Mouse (Mus musculus): ENCODE data around the gene Hnrnpab. TPM values are rescaled to one million over a fixed set of nuclear protein-coding genes. Genes with fewer than 3 reads are reported as not detected.

Gene Hnrnpab
- polyA plus RNA-seq, 1 experiment from 2014 or later = 399 TPM

DNA sequence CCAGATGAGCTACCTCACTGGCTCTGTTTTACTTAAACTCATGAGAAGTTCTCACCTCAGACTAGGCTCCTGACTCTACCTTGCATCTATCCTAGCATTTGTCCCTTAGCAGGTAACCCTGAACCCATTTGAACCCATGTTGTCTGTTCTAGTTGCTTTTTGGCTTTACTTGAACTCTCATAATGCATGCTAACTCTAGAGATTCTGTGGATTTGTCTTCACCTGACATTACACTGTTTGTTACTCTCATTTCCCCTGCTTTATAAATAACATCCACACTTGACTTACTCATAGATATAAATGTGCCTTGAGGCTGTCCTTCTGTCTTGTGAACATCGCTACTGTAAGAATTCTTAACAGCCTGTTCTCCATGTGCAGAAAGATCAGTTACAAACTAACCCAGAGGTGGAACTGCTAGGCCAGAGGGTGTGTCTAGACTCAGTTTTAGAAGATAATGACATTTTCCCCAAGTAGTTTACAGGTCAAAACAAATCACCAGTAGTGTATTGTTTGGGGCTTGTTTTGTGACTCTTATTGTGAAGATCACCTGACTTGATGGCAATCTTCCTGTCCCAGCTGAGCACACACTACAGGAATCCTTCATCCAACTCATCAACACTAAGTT, 11.1 kb downstream of the Hnrnpab start:
- Histone ChIP-seq H3K4me1 (replicated peaks; ENCODE audit: control insufficient read depth, insufficient read depth, low read length) (no peaks in the 10 kb centered on the region), H3K9me3 (ENCODE audit: control insufficient read depth, low read length) (no peaks in the 10 kb centered on the region), H3K36me3 (replicated peaks; ENCODE audit: control insufficient read depth, insufficient read depth) (peaks cover 100% of the 10 kb centered on the region), H3K4me2 (replicated peaks) (no peak overlapping the region), H3K27me3 (ENCODE audit: control insufficient read depth, insufficient read depth, low read length) (no peaks in the 10 kb centered on the region), H3K9ac (no peak overlapping the region), H3K27ac (no peak overlapping the region), H3K4me3 (replicated peaks; ENCODE audit: low read length) (no peak overlapping the region)
- DNase-seq (ENCODE audit: low spot score) = no peak
- WGBS = 86% methylated on average over 1 of the region's 1 CpGs
- no peak for ATAC-seq (ENCODE audit: low FRiP score)

DNA sequence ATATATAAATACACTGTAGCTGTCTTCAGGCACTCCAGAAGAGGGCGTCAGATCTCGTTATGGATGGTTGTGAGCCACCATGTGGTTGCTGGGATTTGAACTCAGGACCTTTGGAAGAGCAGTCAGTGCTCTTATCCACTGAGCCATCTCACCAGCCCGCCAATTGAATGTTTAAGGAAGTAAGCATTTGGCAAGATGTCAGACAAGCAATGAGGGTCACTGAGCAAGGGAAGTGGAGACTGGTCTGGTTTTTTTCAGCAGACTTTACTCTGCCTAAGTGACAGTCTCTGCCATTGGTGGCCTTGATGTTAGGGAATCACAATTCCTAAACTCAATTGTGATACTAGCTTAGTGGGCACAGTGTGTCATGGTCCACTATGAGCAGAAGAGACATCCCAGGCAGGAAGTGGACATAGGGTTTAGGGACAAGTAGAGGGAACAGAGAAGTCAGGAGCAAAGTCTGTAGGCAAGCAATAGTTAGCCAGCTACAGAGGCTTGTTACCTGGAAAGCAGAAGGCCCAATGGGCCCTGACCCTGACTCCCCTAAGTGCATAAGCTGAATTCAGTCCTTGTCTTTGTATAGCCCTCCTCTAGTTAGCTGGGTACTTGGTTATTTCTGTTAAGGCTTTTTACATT, 11.8 kb downstream of the Hnrnpab start:
- H3K4me1 ChIP-seq (replicated peaks; ENCODE audit: control insufficient read depth, insufficient read depth, low read length) = no peaks in the 10 kb centered on the region
- no peak overlapping the region for H3K27ac ChIP-seq
- H3K36me3 ChIP-seq (replicated peaks; ENCODE audit: control insufficient read depth, insufficient read depth) = peaks cover 99% of the 10 kb centered on the region
- H3K9me3 ChIP-seq (ENCODE audit: control insufficient read depth, low read length) = no peaks in the 10 kb centered on the region
- H3K4me3 ChIP-seq (replicated peaks; ENCODE audit: low read length) = no peak overlapping the region
- H3K4me2 ChIP-seq (replicated peaks) = no peak overlapping the region
- DNase-seq (ENCODE audit: low spot score) = no peak
- no peak for ATAC-seq (ENCODE audit: low FRiP score)
- H3K9ac ChIP-seq = no peak overlapping the region
- H3K27me3 ChIP-seq (ENCODE audit: control insufficient read depth, insufficient read depth, low read length) = no peaks in the 10 kb centered on the region
- WGBS = 81% methylated on average over 3 of the region's 3 CpGs

DNA sequence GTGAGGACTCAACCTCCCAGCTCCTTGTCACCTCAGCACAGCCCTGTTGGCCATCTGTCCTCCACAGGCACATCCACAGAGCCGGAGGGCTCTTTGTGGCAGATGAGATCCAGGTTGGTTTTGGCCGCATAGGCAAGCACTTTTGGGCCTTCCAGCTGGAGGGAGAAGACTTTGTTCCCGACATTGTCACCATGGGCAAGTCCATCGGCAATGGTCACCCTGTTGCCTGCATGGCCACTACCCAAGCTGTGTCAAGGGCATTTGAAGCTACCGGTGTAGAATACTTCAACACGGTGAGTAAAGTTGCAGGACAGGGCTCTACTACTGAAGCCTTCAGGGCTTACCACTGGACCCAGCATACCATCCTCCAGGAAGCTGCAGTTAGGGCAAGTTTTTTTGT, 12.8 kb downstream of the Hnrnpab start:
- H3K36me3 ChIP-seq (replicated peaks; ENCODE audit: control insufficient read depth, insufficient read depth) = peaks cover 99% of the 10 kb centered on the region
- DNase-seq (ENCODE audit: low spot score) (no peak), ATAC-seq (ENCODE audit: low FRiP score) (no peak)
- H3K4me2 ChIP-seq (replicated peaks) = no peak overlapping the region
- H3K9me3 ChIP-seq (ENCODE audit: control insufficient read depth, low read length) = no peaks in the 10 kb centered on the region
- WGBS = 93% methylated on average over 6 of the region's 6 CpGs
- H3K4me1 ChIP-seq (replicated peaks; ENCODE audit: control insufficient read depth, insufficient read depth, low read length) = no peaks in the 10 kb centered on the region
- no peaks in the 10 kb centered on the region for H3K27me3 ChIP-seq (ENCODE audit: control insufficient read depth, insufficient read depth, low read length)
- H3K9ac ChIP-seq = no peak overlapping the region
- no peak overlapping the region for H3K4me3 ChIP-seq (replicated peaks; ENCODE audit: low read length)
- no peak overlapping the region for H3K27ac ChIP-seq

DNA sequence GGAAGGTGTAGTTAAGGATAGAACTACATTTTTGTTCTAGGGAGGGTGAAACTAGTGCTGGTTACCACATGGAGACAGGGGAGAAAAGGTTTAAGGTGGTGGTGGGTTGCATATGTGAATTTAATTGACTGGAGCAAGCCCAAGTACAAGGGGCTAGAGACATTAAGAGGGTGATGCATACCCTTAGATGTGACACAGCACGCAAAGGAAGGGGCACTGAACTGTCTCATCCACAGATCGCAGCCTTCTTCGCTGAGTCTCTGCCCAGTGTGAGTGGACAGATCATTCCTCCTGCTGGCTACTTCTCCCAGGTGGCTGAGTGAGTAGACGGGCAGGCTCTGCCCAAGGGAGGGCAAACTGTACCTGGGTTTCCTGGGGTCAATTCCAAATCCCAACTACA, 13.3 kb downstream of the Hnrnpab start:
- Histone ChIP-seq H3K4me2 (replicated peaks) (no peak overlapping the region), H3K4me3 (replicated peaks; ENCODE audit: low read length) (no peak overlapping the region), H3K27me3 (ENCODE audit: control insufficient read depth, insufficient read depth, low read length) (no peaks in the 10 kb centered on the region), H3K36me3 (replicated peaks; ENCODE audit: control insufficient read depth, insufficient read depth) (peaks cover 99% of the 10 kb centered on the region), H3K4me1 (replicated peaks; ENCODE audit: control insufficient read depth, insufficient read depth, low read length) (no peaks in the 10 kb centered on the region), H3K27ac (no peak overlapping the region), H3K9ac (no peak overlapping the region), H3K9me3 (ENCODE audit: control insufficient read depth, low read length) (no peaks in the 10 kb centered on the region)
- DNase-seq (ENCODE audit: low spot score) = no peak
- ATAC-seq (ENCODE audit: low FRiP score) = no peak
- WGBS = 94% methylated on average over 4 of the region's 4 CpGs

DNA sequence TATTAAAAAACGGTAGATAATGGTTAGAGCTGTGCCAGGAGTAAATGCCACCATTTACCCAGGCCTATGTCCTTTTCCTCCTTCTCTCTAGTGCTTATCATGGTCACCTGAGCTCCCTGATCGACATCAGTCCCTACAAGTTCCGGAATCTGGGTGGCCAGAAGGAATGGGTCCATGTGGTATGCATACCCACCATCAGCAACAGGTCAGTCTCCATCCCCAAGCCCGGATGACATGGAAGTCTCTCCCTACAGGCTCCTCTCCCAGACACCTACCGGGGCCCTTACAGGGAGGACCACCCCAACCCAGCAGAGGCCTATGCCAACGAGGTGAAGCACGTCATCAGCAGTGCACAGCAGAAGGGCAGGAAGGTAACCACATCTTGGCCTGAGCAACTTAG, 14.7 kb downstream of the Hnrnpab start:
- Histone ChIP-seq H3K4me2 (replicated peaks) (no peak overlapping the region), H3K4me1 (replicated peaks; ENCODE audit: control insufficient read depth, insufficient read depth, low read length) (no peaks in the 10 kb centered on the region), H3K27ac (no peak overlapping the region), H3K9ac (no peak overlapping the region), H3K36me3 (replicated peaks; ENCODE audit: control insufficient read depth, insufficient read depth) (peaks cover 99% of the 10 kb centered on the region), H3K9me3 (ENCODE audit: control insufficient read depth, low read length) (no peaks in the 10 kb centered on the region), H3K27me3 (ENCODE audit: control insufficient read depth, insufficient read depth, low read length) (no peaks in the 10 kb centered on the region), H3K4me3 (replicated peaks; ENCODE audit: low read length) (no peak overlapping the region)
- DNase-seq (ENCODE audit: low spot score) (no peak), ATAC-seq (ENCODE audit: low FRiP score) (no peak)
- 95% methylated on average over 7 of the region's 7 CpGs for WGBS

DNA sequence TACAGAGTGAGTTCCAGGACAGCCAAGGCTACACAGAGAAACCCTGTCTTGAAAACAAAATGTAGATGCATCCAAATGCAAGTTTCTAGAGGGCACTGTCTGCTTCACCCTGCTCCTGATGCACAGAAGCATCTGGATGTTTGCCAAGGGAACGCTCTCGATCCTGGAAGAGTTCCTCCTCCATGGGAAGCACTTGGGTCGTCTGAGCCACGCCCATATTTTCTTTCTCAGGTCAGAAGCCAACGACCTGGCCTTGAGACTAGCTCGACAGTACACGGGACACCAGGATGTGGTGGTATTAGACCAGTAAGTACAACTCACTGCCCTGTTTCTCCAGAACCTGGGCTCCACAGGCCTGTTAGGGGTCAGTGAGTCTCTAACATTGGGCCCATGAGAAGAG, 15.5 kb downstream of the Hnrnpab start:
- no peaks in the 10 kb centered on the region for H3K27me3 ChIP-seq (ENCODE audit: control insufficient read depth, insufficient read depth, low read length)
- ATAC-seq (ENCODE audit: low FRiP score) (no peak), DNase-seq (ENCODE audit: low spot score) (no peak)
- no peak overlapping the region for H3K4me3 ChIP-seq (replicated peaks; ENCODE audit: low read length)
- H3K4me2 ChIP-seq (replicated peaks) = no peak overlapping the region
- no peaks in the 10 kb centered on the region for H3K9me3 ChIP-seq (ENCODE audit: control insufficient read depth, low read length)
- H3K27ac ChIP-seq = no peak overlapping the region
- no peaks in the 10 kb centered on the region for H3K4me1 ChIP-seq (replicated peaks; ENCODE audit: control insufficient read depth, insufficient read depth, low read length)
- no peak overlapping the region for H3K9ac ChIP-seq
- peaks cover 99% of the 10 kb centered on the region for H3K36me3 ChIP-seq (replicated peaks; ENCODE audit: control insufficient read depth, insufficient read depth)
- 74% methylated on average over 7 of the region's 7 CpGs for WGBS

DNA sequence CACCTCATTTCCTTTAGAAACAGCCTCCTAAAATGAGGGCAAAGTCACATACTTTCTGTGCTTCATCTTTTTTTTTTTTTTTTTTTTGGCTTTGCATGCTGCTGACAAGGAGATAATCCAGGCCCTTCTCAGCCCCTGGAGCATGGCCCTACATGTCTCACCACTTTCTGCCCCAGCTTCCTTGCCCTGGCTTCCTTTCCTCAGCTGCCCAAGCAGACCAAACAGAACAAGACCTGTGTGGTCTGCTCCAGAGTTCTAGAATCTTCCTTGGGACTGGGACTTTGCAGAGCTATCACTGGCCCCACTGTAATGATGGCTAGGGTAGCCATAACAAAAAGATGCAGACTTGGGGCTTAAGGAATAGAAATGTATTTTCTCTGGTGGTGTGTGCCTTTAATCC, 16.6 kb downstream of the Hnrnpab start:
- no peak overlapping the region for H3K4me2 ChIP-seq (replicated peaks)
- H3K4me1 ChIP-seq (replicated peaks; ENCODE audit: control insufficient read depth, insufficient read depth, low read length) = no peaks in the 10 kb centered on the region
- peaks cover 87% of the 10 kb centered on the region for H3K36me3 ChIP-seq (replicated peaks; ENCODE audit: control insufficient read depth, insufficient read depth)
- H3K9me3 ChIP-seq (ENCODE audit: control insufficient read depth, low read length) = no peaks in the 10 kb centered on the region
- H3K27me3 ChIP-seq (ENCODE audit: control insufficient read depth, insufficient read depth, low read length) = no peaks in the 10 kb centered on the region
- no peak overlapping the region for H3K9ac ChIP-seq
- no peak for ATAC-seq (ENCODE audit: low FRiP score)
- no peak overlapping the region for H3K27ac ChIP-seq
- H3K4me3 ChIP-seq (replicated peaks; ENCODE audit: low read length) = no peak overlapping the region
- no peak for DNase-seq (ENCODE audit: low spot score)

DNA sequence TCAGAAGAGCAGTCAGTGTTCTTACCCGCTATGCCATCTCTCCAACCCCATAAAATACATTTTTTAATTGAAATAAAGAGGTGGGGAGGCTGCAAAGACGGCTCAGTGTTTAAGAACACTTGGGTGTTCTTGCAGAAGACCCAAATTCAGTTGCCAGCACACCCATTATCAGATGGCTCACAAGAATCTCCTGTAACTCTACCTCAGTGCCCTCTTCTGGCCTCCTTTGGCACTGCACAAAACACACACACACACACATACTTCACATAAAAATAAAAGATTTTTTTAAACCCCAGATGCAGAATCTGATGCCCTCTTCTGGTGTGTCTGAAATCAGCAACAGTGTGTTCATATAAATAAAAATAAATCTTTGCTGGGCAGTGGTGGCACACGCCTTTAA, 17.8 kb downstream of the Hnrnpab start:
- no peak overlapping the region for H3K4me2 ChIP-seq (replicated peaks)
- no peaks in the 10 kb centered on the region for H3K27me3 ChIP-seq (ENCODE audit: control insufficient read depth, insufficient read depth, low read length)
- H3K9ac ChIP-seq = no peak overlapping the region
- 99% methylated on average over 3 of the region's 3 CpGs for WGBS
- H3K4me3 ChIP-seq (replicated peaks; ENCODE audit: low read length) = no peak overlapping the region
- H3K4me1 ChIP-seq (replicated peaks; ENCODE audit: control insufficient read depth, insufficient read depth, low read length) = peaks cover 3% of the 10 kb centered on the region
- H3K27ac ChIP-seq = no peak overlapping the region
- DNase-seq (ENCODE audit: low spot score) = no peak
- ATAC-seq (ENCODE audit: low FRiP score) = no peak
- peaks cover 75% of the 10 kb centered on the region for H3K36me3 ChIP-seq (replicated peaks; ENCODE audit: control insufficient read depth, insufficient read depth)
- no peaks in the 10 kb centered on the region for H3K9me3 ChIP-seq (ENCODE audit: control insufficient read depth, low read length)

DNA sequence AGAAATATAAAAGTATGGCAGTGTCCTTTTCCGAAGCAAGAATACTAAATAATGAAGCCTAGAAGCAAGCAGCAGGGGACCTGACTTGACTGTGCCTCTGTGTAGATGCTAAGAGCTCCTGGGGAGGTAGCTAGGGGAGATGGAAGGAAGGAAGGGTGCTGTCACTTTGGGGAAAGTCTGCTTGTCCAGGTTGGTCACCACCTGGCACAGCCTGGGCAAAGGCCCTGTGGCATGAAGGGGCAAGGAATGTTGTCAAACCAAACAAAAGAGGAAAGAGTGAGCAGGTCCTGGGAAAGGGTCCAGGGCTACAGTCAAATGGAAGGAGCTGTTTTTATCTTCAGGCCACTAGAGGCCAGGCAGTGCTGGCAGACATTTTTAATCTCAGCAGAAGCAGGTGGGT, 19.6 kb downstream of the Hnrnpab start:
- peaks cover 8% of the 10 kb centered on the region for H3K4me1 ChIP-seq (replicated peaks; ENCODE audit: control insufficient read depth, insufficient read depth, low read length)
- H3K4me2 ChIP-seq (replicated peaks) = no peak overlapping the region
- H3K4me3 ChIP-seq (replicated peaks; ENCODE audit: low read length) = no peak overlapping the region
- no peaks in the 10 kb centered on the region for H3K27me3 ChIP-seq (ENCODE audit: control insufficient read depth, insufficient read depth, low read length)
- no peak overlapping the region for H3K9ac ChIP-seq
- H3K36me3 ChIP-seq (replicated peaks; ENCODE audit: control insufficient read depth, insufficient read depth) = peaks cover 58% of the 10 kb centered on the region
- no peaks in the 10 kb centered on the region for H3K9me3 ChIP-seq (ENCODE audit: control insufficient read depth, low read length)
- ATAC-seq (ENCODE audit: low FRiP score) (no peak), DNase-seq (ENCODE audit: low spot score) (no peak)
- H3K27ac ChIP-seq = no peak overlapping the region
- WGBS = 97% methylated on average over 1 of the region's 1 CpGs

DNA sequence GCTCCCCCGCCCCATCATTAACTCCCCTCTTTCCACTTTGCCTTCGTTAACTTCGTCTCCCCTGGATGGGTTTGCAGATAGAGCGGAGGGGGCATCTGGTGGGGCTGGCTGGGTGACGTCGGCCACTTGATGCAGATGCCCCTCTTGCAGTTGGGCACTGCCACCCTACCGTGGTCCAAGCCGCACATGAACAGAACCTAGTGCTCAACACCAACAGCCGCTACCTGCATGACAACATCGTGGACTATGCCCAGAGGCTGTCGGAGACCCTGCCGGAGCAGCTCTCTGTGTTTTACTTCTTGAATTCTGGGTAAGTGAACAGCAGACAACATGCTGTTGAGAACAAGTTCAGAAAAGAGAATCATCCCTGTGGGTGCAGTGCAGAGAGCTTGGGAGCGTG, 20.2 kb downstream of the Hnrnpab start:
- Histone ChIP-seq H3K4me1 (replicated peaks; ENCODE audit: control insufficient read depth, insufficient read depth, low read length) (peaks cover 8% of the 10 kb centered on the region), H3K36me3 (replicated peaks; ENCODE audit: control insufficient read depth, insufficient read depth) (peaks cover 51% of the 10 kb centered on the region), H3K27me3 (ENCODE audit: control insufficient read depth, insufficient read depth, low read length) (no peaks in the 10 kb centered on the region), H3K4me2 (replicated peaks) (no peak overlapping the region), H3K4me3 (replicated peaks; ENCODE audit: low read length) (no peak overlapping the region), H3K9me3 (ENCODE audit: control insufficient read depth, low read length) (no peaks in the 10 kb centered on the region), H3K9ac (no peak overlapping the region), H3K27ac (no peak overlapping the region)
- no peak for DNase-seq (ENCODE audit: low spot score)
- 96% methylated on average over 13 of the region's 13 CpGs for WGBS
- no peak for ATAC-seq (ENCODE audit: low FRiP score)

Data from hindbrain, embryonic 14.5 days (tissue).